Mouse (Mus musculus) layer of hippocampus, postnatal 25 days (tissue): Measurements from ENCODE around the gene 4930572O03Rik. TPM values are rescaled to one million over a fixed set of nuclear protein-coding genes. Genes with fewer than 3 reads are reported as not detected.
"Not testable (repeated sequence)": the region's sequence is repeated elsewhere in the genome, so short reads cannot be mapped to it uniquely, and the experiment has no call there.

Experiments
- DNase-seq, 2 experiments: peaks; one replicate each; pipeline ENCODE4 v3.0.0; 2022; ENCODE audit warnings: mixed read lengths in 2 of 2, low spot score in 1 of 2; ENCODE audit errors: extremely low spot score in 1 of 2
- total RNA-seq, 2 experiments: library from RNA; stranded (reverse); gene quantifications; 2 replicates each; pipeline ENCODE4 v1.2.3; 2021

Gene 4930572O03Rik
- not detected for total RNA-seq

DNA sequence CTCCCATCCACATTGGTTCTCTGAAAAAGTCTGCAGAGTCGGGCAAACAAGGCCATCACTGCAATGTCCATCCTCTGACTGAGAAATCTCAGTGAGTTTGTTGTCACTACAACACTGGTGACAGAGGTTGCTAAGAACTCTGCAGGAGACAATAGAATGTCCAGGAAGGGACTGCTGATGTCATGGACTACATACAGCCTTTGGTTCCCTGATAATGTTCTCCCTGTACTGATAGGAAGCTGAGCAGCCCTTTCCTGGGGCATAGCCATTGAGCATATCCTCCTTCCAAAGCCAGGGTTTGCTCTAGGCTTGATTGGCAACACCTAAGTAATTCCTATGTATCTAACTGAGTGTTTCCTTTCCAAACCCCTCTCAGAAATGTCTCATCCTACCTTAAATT is at the start of gene 4930572O03Rik:
TSS of gene 4930572O03Rik (minus strand) at position 101 of the 400 bp plus-strand sequence.
- DNase-seq, result not testable (repeated sequence)

DNA sequence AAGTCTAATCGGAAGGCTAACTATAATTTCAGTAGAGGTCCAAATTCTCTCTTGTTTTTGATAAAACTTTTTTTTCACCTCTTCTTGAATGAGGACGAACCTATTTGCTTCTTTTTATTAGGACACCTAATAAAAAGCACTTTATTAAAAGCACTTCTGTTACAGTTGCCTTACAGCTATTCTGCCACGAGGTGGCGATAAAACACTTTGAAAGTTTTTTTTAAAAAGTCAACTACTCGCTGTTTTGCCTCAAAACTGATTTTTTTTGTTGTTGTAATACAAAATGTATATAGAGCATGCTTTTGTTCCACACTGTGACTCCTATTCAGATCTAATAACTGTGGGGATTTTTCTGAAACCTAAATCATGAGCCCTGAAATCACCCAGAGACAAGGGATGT is 46.0 kb upstream of the 4930572O03Rik start:
- DNase-seq, result peak in 1 of 2 experiments; percentile 36

DNA sequence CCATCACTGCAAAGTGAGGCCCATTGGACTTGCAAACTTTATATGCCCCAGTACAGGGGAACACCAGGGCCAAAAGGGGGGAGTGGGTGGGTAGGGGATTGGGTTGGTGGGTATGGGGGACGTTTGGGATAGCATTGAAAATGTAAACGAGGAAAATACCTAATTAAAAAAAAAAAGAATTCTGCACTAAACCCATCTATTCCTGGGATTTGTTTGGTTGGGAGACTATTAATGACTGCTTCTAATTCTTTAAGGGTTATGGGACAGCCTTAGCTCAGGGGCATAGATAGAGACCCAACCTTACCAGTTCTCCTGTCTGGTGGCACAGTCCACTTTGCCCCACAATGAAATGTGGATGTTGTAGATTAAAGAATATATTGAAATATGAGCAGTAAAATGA is 40.9 kb upstream of the 4930572O03Rik start:
- DNase-seq, result not testable (repeated sequence)

DNA sequence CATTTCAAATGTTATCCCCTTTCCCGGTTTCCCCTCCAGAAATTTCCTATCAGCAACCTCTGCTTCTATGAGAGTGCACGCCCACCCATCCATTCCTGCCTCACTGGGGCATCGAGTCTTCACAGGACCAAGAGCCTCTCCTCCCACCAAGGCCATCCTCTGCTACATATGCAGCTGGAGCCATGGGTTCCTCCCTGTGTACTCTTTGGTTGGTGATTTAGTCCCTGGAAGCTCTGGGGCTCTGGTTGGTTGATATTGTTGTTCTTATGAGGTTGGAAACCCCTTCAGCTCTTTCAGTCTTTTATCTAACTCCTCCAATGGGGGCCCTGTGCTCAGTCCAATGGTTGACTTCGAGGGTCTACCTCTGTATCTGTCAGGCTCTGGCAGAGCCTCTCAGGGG is 35.0 kb upstream of the 4930572O03Rik start:
- not testable (repeated sequence) for DNase-seq

DNA sequence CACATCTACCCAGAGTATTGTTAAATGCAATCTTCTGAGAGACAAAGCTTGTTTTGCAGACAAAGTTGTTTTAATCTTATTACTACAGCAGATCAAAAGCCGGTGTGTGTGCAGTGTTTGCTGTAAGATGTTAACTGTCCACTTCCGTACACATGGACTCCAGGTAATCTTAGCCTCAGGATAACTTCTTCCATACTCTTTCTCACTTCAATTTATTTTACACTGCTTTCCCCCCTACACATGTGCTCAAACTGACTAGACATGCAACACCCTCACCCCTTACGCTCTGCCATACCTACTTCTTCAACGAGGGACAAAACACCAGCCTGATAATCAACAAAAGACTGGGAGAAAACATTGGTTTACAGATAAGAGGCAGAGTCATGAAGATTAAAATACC is 34.0 kb upstream of the 4930572O03Rik start:
- DNase-seq, result not testable (repeated sequence)

DNA sequence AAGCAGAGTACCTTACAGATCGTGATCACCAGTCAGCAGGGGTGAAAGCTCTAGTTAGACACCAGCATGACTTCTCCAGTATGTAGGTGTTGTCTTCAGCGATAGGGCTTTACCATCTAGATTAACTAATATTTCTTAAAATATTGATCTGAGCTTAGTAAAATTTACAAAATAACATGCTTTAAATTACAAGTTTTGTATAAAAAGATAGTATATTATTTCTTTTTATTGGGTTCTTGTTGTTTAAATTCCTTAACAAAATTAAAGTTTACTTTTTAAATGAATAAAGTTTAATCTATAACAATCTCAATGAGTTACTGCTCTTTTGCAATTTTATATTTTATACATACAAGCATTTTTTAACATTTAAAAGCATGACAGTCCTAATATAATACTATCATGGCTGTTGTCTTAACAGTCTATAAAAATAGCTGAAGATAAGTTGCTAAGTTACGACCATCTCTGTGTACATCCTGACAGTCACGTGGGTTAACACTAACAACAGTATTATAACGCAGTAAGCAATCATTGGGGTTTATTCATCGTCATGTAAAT is 32.9 kb upstream of the 4930572O03Rik start:
- DNase-seq, result not testable (repeated sequence)

DNA sequence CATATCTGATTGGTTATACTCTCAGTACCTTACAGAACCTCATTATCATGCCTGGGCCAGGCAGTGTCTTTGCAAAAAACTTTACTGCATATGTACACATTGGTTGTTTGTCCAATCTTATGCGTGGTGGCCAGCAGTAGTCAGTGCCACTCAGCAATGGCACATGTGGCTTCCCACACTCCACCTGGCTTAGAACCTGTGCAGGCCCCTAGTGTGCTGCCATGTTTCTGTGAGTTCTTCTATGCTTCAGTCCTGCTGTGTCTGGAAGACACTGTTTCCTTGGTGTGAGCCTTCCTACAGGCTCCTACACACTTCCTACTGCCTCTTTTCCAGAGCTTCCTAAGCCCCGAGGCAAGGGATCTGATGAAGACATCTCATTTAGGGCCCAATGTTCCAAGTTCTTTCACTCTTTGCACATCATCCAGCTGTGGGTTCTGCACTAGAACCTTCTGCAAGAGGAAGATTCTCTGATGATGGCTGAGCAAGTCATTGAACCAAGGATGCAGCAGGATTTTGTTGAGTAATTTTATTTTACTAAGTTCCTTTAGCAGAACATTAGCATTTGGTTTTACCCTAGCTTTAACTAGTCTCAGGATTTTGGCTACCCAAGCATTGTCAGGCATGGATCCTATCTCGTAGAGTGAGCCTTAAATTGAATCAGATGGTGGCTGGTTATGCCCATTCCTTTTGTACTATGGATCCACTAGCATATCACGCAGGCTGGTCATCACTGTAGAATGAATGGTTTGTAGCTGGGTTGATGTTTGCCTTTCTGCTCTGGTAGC is 32.2 kb upstream of the 4930572O03Rik start:
- not testable (repeated sequence) for DNase-seq

DNA sequence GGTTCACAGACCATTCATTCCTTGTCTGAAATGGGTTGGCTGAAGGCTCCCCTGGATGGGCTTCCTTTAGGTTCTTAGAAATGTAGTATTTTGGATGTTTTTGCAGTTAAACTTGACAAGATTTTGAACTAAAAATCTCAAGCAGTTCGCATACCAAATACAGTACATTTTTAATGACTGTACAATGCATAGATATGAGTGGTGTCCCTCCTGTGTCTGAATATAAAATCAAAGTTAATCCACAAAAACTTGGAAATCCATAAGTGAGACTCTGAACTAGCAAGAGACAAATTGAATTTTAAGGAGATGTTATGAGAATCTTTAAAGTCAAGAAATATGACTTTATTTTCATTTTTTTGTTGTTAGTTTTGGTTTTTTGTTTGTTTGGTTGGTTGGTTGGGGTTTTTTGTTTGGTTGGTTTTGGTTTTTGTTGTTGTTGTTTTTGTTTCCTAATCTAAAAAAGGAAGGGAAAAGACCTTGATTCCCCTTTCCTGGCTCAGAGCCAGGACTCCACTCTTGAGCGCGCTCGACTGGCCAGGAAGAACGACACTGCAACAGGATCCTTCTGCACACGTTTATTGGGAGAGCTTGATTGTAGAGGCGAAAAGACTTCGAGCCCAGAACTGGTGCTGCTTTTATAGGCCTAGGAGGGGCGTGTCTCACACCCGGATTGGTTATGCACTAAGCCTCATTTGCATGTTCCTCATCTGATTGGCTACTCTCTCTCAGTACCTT is 24.6 kb upstream of the 4930572O03Rik start:
- not testable (repeated sequence) for DNase-seq

DNA sequence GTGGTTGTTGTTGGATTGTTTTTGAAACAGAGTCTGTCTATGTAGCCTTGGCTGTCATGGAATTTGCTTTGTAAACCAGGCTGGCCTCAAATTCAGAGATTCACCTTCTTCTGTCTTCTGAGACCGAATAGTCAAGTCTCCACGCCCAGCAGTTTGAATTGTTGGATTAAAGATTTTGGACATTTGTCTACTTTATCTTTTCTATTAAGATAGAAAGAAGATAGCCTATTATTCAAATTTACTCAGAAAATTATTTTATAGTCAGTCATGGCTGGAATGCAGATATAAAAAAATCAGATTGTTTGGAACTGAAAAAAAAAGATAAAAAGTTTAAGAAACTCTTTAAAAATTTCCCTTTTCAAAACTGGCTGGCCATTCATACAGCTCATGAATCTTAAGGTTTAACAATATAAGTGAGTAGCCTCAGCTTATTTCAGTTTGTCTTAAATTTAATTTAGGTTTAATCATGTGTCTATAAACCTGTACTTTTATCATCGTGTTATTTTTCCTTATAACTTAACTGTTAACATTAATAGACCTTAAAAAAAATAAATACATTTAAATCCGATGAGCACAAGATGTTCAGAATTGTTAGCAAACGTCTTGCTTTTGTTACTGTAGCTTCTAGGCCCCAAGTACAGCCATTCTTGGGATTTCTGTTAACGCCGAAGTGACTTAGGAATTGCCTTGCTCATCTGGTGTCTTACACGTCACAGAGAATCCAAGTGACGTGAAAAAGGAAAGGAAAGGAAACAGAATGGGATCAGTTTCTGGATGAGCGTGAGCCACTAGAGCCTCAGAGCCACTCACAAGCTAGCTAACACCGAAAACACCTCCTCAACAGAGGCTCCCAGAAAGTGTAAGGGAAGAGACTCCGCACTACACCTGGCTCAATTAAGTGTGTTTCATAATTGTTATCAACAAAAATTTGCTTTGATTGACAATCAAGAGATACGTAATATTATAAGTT is 23.4 kb upstream of the 4930572O03Rik start:
- not testable (repeated sequence) for DNase-seq

DNA sequence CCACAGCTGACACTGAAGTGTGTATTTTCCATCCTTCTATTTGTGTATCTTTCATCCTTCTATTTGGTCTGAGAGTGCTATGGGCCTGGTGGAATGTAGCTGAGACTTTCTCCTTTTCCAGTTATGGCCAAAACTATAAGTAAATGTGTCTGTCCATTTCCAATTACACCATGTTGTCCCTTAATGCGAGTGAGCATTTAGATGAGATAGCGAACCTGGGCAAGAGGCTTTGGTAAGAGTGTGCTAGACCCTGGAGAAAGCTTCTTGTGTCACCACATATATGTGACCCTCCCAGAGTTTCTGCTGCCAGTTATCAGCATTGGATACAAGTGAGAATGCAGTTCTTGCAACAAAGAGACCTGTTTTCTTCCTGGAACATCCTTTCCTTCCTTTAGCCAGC is 22.0 kb upstream of the 4930572O03Rik start:
- not testable (repeated sequence) for DNase-seq

DNA sequence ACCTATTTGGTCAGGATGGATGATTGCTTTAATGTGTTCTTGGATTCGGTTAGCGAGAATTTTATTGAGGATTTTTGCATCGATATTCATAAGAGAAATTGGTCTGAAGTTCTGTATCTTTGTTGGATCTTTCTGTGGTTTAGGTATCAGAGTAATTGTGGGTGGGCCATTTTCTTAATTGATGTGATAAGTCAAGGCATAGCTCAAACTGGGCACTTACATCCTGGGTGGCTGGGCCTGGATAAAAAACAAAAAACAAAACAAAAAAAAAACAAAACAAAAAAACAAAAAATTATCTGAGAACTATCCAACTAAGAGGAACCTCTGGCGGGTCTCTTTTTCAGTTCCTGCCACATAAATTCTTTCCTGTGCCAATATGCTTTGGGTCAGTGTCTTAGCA is 20.9 kb upstream of the 4930572O03Rik start:
- DNase-seq, result not testable (repeated sequence)

DNA sequence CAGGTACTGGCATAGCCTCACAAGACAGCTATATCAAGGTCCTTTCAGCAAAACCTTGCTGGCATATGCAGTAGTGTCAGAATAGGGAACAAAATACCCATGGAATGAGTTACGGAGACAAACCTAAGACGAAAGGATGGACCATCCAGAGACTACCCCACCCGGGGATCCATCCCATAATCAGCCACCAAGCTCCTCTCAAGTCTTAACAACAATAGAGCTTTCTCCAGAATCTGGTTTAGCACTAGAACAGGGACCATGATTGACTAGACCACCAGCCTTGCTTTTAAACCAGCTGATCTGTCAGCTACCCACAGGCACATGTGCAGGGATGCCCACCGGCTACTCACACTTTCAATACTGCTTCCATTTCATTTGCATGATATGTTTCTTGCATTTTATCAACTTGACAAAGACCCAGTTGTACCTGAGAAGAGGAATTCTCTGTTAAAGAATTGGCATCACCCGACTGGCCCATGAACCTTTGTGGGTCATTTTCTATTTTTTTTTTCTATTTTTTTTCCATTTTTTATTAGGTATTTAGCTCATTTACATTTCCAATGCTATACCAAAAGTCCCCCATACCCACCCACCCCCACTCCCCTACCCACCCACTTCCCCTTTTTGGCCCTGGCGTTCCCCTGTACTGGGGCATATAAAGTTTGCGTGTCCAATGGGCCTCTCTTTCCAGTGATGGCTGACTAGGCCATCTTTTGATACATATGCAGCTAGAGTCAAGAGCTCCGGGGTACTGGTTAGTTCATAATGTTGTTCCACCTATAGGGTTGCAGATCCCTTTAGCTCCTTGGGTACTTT is 17.8 kb upstream of the 4930572O03Rik start:
- DNase-seq, result not testable (repeated sequence)

DNA sequence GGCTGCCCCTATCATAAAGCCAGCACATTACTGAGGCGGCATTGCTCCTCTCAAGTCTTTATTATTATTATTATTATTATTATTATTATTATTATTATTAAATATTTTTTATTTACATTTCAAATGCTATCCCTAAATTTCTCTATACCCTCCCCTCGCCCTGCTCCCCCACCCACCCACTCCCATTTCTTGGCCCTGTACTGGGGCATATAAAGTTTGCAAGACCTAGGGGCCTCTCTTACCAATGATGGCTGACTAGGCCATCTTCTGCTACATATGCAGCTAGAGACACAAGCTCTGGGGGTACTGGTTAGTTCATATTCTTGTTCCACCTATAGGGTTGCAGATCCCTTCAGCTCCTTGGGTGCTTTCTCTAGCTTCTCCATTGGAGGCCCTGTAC is 17.1 kb upstream of the 4930572O03Rik start:
- DNase-seq, result not testable (repeated sequence)

DNA sequence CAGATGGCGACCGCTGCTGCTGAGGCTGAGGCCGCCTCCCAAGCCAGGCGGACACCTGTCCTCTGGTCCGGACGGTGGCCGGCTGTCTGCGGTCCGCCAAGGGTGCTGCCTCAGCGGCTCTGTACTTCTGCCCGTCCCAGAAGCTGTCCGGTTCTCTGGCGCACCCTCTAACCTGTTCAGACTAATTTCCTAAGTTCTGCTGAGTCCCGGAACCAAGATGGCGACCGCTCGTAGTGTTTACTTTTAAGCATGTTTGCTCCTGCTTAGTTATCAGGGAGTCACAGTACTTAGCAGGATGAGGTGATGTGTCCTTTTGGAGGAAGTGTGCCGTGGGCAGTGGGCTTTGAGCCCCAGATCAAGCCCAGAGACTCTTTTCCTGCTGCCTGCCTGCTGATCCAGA is 13.9 kb upstream of the 4930572O03Rik start:
- not testable (repeated sequence) for DNase-seq

DNA sequence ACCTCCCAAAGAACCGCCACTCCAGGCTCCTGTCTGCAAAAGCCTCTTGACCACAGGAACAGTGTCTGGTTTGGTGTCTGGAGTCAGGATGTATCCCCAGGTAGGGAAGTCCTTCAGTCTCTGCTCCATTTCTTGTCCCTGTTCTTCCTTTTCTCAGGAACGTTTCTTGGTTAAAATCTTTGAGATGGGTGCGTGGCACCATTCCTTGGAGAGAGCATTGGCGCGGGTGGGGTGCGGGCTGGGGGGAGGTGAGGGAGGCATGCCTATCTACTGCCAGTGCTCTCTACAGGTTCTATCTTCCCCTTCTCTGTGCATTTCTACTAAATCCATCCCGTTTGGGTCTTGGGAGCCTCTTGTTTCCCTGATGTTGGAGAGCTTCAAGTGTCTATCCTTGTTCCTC is 7.0 kb upstream of the 4930572O03Rik start:
- not testable (repeated sequence) for DNase-seq

DNA sequence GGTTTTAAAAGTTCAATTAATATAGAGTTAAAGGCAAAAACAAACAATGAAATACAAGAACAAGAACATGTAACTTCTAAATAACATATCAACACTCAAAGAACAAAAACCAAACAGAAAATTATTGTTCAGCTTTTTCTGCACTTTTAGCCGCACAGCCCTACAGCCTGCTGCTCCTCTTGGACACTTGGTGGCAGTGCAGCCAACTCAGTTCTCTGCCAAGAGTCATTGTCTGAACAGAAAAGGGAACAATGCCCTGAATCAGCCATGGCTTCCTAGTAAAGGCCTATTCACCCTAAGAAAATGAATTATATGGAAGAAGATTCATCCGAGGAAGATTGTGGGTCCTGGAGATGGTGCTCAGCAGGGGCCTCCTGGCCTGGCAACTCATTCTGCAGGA is 4.5 kb downstream of the 4930572O03Rik start:
- DNase-seq, result not testable (repeated sequence)

DNA sequence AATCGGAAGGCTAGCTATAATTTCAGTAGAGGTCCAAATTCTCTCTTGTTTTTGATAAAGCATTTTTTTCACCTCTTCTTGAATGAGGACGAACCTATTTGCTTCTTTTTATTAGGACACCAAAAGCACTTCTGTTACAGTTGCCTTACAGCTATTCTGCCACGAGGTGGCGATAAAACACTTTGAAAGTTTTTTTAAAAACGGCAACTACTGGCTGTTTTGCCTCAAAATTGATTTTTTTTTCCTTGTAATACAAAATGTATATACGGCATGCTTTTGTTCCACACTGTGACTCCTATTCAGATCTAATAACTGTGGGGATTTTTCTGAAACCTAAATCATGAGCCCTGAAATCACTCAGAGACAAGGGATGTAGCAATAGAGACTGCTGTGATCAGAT is 11.2 kb downstream of the 4930572O03Rik start:
- peak in 1 of 2 experiments; percentile 25 for DNase-seq

DNA sequence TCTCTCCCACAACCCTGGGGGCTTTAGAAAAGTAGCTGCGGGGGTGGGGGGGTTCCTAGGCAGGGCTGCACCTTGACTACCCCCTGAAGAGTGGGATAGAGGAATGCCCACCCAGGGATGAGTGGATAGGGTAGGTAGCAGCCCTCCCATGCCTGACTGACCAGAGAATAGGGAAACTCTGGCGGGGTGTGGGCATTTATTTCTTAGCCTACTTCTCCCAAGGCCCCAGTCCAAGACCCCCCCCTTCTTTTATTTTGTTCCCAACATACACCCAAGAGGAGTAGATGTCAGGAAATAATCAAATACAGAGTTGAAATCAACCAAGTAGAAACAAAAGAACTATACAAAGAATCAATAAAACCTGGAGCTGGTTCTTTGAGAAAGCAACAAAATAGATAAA is 19.2 kb downstream of the 4930572O03Rik start:
- DNase-seq, result not testable (repeated sequence)

DNA sequence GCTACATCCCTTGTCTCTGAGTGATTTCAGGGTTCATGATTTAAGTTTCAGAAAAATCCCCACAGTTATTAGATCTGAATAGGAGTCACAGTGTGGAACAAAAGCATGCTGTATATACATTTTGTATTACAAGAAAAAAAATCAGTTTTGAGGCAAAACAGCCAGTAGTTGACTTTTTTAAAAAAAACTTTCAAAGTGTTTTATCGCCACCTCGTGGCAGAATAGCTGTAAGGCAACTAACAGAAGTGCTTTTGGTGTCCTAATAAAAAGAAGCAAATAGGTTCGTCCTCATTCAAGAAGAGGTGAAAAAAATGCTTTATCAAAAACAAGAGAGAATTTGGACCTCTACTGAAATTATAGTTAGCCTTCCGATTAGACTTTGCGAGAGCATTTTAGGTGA is 26.8 kb downstream of the 4930572O03Rik start:
- peak in 1 of 2 experiments; percentile 21 for DNase-seq
